Mouse (Mus musculus): ENCODE measurements around the gene Man1a.

Man1a gene

GRCm38 (mm10) chr10:53941597-53941996 lies 134.8 kb downstream of the Man1a start:
- Histone ChIP-seq H3K4me3 (replicated peaks; ENCODE audit: low read length) (no peak overlapping the region), H3K9me3 (ENCODE audit: low read length) (no peaks in the 10 kb centered on the region), H3K4me1 (replicated peaks; ENCODE audit: low read depth, low read length) (no peaks in the 10 kb centered on the region), H3K27me3 (ENCODE audit: insufficient read depth, low read length) (no peaks in the 10 kb centered on the region), H3K36me3 (ENCODE audit: insufficient read depth, low read length) (no peaks in the 10 kb centered on the region)
- TF ChIP-seq CTCF (conservative IDR thresholded peaks at IDR 0.05; ENCODE audit: low read length) (no peak), POU5F1 (IDR thresholded peaks at IDR 0.05; ENCODE audit: borderline replicate concordance, low read length) (no peak), NANOG (IDR thresholded peaks at IDR 0.05; ENCODE audit: borderline replicate concordance, low read length) (no peak)

- H3K4me3 ChIP-seq (replicated peaks; ENCODE audit: low read length): no peak overlapping the region
- no peaks in the 10 kb centered on the region for H3K27me3 ChIP-seq (ENCODE audit: insufficient read depth, low read length)
- TF ChIP-seq NANOG (IDR thresholded peaks at IDR 0.05; ENCODE audit: borderline replicate concordance, low read length): no peak
- no peak for TF ChIP-seq POU5F1 (IDR thresholded peaks at IDR 0.05; ENCODE audit: borderline replicate concordance, low read length)
- no peak for TF ChIP-seq CTCF (conservative IDR thresholded peaks at IDR 0.05; ENCODE audit: low read length)
- peaks cover 2% of the 10 kb centered on the region; the same call in 1 of the 2 replicates for H3K9me3 ChIP-seq (ENCODE audit: low read length)
- no peaks in the 10 kb centered on the region for H3K36me3 ChIP-seq (ENCODE audit: insufficient read depth, low read length)
- no peaks in the 10 kb centered on the region for H3K4me1 ChIP-seq (replicated peaks; ENCODE audit: low read depth, low read length)
These were observed 138.2 kb downstream of the Man1a start for GRCm38 (mm10) chr10:53938199-53938598.

DNA sequence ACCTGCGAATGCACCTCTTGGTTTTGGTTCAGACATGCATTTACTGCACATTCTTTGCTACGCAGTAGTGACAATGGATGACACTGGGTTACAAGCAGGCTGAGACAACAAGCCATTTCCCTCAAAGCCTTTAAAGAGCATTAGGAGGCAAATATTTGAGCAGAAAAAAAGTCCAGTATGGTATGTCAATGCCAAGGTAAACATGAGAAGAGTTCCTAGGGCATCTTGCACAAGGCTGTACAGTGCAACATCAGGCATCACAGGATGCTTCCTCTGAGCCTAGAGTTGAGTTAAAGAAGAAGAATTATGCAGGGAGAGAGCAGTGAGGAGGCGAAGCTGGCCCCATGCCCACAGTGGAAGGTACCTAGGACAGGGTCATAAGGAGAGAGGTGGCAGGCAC lies 140.3 kb downstream of the Man1a start:
- no peaks in the 10 kb centered on the region for H3K36me3 ChIP-seq (ENCODE audit: insufficient read depth, low read length)
- no peaks in the 10 kb centered on the region for H3K4me1 ChIP-seq (replicated peaks; ENCODE audit: low read depth, low read length)
- no peaks in the 10 kb centered on the region for H3K27me3 ChIP-seq (ENCODE audit: insufficient read depth, low read length)
- no peak for TF ChIP-seq POU5F1 (IDR thresholded peaks at IDR 0.05; ENCODE audit: borderline replicate concordance, low read length)
- TF ChIP-seq NANOG (IDR thresholded peaks at IDR 0.05; ENCODE audit: borderline replicate concordance, low read length): no peak
- TF ChIP-seq CTCF (conservative IDR thresholded peaks at IDR 0.05; ENCODE audit: low read length): no peak
- no peak overlapping the region for H3K4me3 ChIP-seq (replicated peaks; ENCODE audit: low read length)
- H3K9me3 ChIP-seq (ENCODE audit: low read length): peaks cover 23% of the 10 kb centered on the region

- no peaks in the 10 kb centered on the region for H3K4me1 ChIP-seq (replicated peaks; ENCODE audit: low read depth, low read length)
- no peak overlapping the region for H3K4me3 ChIP-seq (replicated peaks; ENCODE audit: low read length)
- peaks cover 23% of the 10 kb centered on the region for H3K9me3 ChIP-seq (ENCODE audit: low read length)
- TF ChIP-seq NANOG (IDR thresholded peaks at IDR 0.05; ENCODE audit: borderline replicate concordance, low read length): no peak
- no peak for TF ChIP-seq CTCF (conservative IDR thresholded peaks at IDR 0.05; ENCODE audit: low read length)
- no peak for TF ChIP-seq POU5F1 (IDR thresholded peaks at IDR 0.05; ENCODE audit: borderline replicate concordance, low read length)
- H3K36me3 ChIP-seq (ENCODE audit: insufficient read depth, low read length): no peaks in the 10 kb centered on the region
- no peaks in the 10 kb centered on the region for H3K27me3 ChIP-seq (ENCODE audit: insufficient read depth, low read length)
These were observed 146.5 kb downstream of the Man1a start for GRCm38 (mm10) chr10:53929722-53930500.

- H3K4me1 ChIP-seq (replicated peaks; ENCODE audit: low read depth, low read length): no peaks in the 10 kb centered on the region
These were observed 148.5 kb downstream of the Man1a start for GRCm38 (mm10) chr10:53927904-53928303.

DNA sequence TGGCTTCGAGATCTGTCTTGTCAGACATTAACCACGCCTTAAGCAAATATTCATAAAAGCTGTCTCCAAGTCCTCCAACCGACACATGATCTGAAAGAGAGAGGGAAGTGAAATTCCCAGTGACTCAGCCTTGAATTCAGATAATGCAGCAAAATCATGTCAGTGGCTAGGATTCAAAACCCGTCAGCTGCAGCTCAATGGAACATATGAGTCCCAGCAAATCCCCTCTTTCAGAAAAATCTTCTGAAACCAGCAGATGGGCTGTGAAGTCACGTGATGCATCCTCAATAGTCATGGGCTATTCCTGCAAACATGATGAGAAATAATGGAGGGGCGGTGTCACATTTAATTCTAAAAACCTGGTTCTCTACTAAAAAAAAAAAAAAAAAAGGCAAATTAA lies 151.0 kb downstream of the Man1a start:
- H3K27me3 ChIP-seq (ENCODE audit: insufficient read depth, low read length): no peaks in the 10 kb centered on the region
- no peaks in the 10 kb centered on the region for H3K9me3 ChIP-seq (ENCODE audit: low read length)
- no peak for TF ChIP-seq NANOG (IDR thresholded peaks at IDR 0.05; ENCODE audit: borderline replicate concordance, low read length)
- no peaks in the 10 kb centered on the region for H3K36me3 ChIP-seq (ENCODE audit: insufficient read depth, low read length)
- H3K4me1 ChIP-seq (replicated peaks; ENCODE audit: low read depth, low read length): no peaks in the 10 kb centered on the region
- no peak overlapping the region for H3K4me3 ChIP-seq (replicated peaks; ENCODE audit: low read length)

More at GRCm38 (mm10) chr10:53927904-53928303, 148.5 kb downstream of the Man1a start:
- no peaks in the 10 kb centered on the region for H3K27me3 ChIP-seq (ENCODE audit: insufficient read depth, low read length)
- H3K36me3 ChIP-seq (ENCODE audit: insufficient read depth, low read length): no peaks in the 10 kb centered on the region
- peaks cover 18% of the 10 kb centered on the region for H3K9me3 ChIP-seq (ENCODE audit: low read length)
- H3K4me3 ChIP-seq (replicated peaks; ENCODE audit: low read length): no peak overlapping the region
- TF ChIP-seq CTCF (conservative IDR thresholded peaks at IDR 0.05; ENCODE audit: low read length) (no peak), POU5F1 (IDR thresholded peaks at IDR 0.05; ENCODE audit: borderline replicate concordance, low read length) (no peak), NANOG (IDR thresholded peaks at IDR 0.05; ENCODE audit: borderline replicate concordance, low read length) (no peak)

GRCm38 (mm10) chr10:53922236-53922635 lies 154.2 kb downstream of the Man1a start:
- Histone ChIP-seq H3K4me3 (replicated peaks; ENCODE audit: low read length) (no peak overlapping the region), H3K9me3 (ENCODE audit: low read length) (no peaks in the 10 kb centered on the region), H3K4me1 (replicated peaks; ENCODE audit: low read depth, low read length) (no peaks in the 10 kb centered on the region), H3K27me3 (ENCODE audit: insufficient read depth, low read length) (no peaks in the 10 kb centered on the region), H3K36me3 (ENCODE audit: insufficient read depth, low read length) (no peaks in the 10 kb centered on the region)
- TF ChIP-seq POU5F1 (IDR thresholded peaks at IDR 0.05; ENCODE audit: borderline replicate concordance, low read length) (no peak), NANOG (IDR thresholded peaks at IDR 0.05; ENCODE audit: borderline replicate concordance, low read length) (no peak), CTCF (conservative IDR thresholded peaks at IDR 0.05; ENCODE audit: low read length) (no peak)

- TF ChIP-seq CTCF (conservative IDR thresholded peaks at IDR 0.05; ENCODE audit: low read length) (no peak), NANOG (IDR thresholded peaks at IDR 0.05; ENCODE audit: borderline replicate concordance, low read length) (no peak), POU5F1 (IDR thresholded peaks at IDR 0.05; ENCODE audit: borderline replicate concordance, low read length) (no peak)
- no peaks in the 10 kb centered on the region for H3K4me1 ChIP-seq (replicated peaks; ENCODE audit: low read depth, low read length)
- no peaks in the 10 kb centered on the region for H3K9me3 ChIP-seq (ENCODE audit: low read length)
- H3K36me3 ChIP-seq (ENCODE audit: insufficient read depth, low read length): no peaks in the 10 kb centered on the region
- no peaks in the 10 kb centered on the region for H3K27me3 ChIP-seq (ENCODE audit: insufficient read depth, low read length)
- no peak overlapping the region for H3K4me3 ChIP-seq (replicated peaks; ENCODE audit: low read length)
These were observed 158.9 kb downstream of the Man1a start for GRCm38 (mm10) chr10:53917517-53917916.

DNA sequence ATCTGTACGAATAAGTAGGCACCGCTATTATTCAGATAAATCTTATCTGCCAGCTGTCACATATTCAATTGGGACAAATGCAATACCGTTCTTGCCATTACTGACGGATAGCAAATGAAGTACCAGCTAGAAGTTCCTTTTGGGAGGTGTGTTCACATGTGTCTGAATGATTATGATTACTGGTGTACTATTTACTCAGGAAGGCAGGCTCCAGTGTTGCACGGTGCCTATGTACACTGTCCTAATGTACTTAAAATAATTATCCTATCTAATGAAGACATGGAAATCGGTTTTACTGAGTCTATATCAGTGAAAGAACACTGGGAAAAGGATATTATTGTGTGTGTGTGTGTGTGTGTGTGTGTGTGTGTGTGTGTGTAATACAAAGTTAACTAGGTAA lies 160.7 kb downstream of the Man1a start:
- Histone ChIP-seq H3K36me3 (ENCODE audit: insufficient read depth, low read length) (no peaks in the 10 kb centered on the region), H3K9me3 (ENCODE audit: low read length) (no peaks in the 10 kb centered on the region), H3K4me1 (replicated peaks; ENCODE audit: low read depth, low read length) (no peaks in the 10 kb centered on the region), H3K27me3 (ENCODE audit: insufficient read depth, low read length) (no peaks in the 10 kb centered on the region), H3K4me3 (replicated peaks; ENCODE audit: low read length) (no peak overlapping the region)
- TF ChIP-seq NANOG (IDR thresholded peaks at IDR 0.05; ENCODE audit: borderline replicate concordance, low read length): no peak
- no peak for TF ChIP-seq POU5F1 (IDR thresholded peaks at IDR 0.05; ENCODE audit: borderline replicate concordance, low read length)
- TF ChIP-seq CTCF (conservative IDR thresholded peaks at IDR 0.05; ENCODE audit: low read length): no peak
